17 mouse cellular contexts compared by ENCODE assay signal in the genomic region with DNA sequence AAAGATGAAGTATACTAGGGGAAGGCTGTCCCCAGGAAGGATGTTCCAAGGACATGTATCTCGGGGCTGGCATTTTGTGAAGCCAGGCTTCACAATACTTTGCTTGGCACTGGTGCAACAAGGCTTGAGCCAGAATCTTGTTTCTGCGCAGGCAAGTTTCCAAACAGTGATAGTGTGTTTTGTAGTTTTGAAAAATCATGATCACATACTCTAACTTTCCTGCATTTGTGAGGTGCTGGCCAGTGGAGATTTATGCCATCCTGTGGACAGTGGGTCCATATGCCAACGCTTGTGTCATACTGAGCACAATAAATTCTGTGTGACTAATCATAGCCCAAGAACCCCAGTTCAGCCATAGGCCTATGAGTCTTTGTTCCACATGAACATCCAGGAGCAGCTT.
DNase-seq lines count a peak whose midpoint lies in the region; ATAC-seq and TF ChIP-seq lines count a peak whose summit lies in the region.
"Had no signal": no experiment of that assay in that cellular context is flagged by ENCODE, and none has a peak within 500 bp of the region (broad histone marks: within the 10 kb centered on the region; RNA-seq: fewer than 3 reads in every experiment).

No protein-coding gene starts in this region.

- peak; percentile 17 for DNase-seq in hindbrain, postnatal 0 days (ENCODE audit: low spot score)
- peak; percentile 36 for DNase-seq in adrenal gland, postnatal 10 days
- peak; percentile 38 to 57 for DNase-seq in adrenal gland, postnatal 36 days
- DNase-seq in cerebellum, postnatal 14 days: peak; percentile 70 to 81
- no peak for DNase-seq in retina, embryonic 14.5 days (ENCODE audit: low spot score)
- DNase-seq in urinary bladder, postnatal 14 days (ENCODE audit: low spot score): no peak
- DNase-seq: right cerebral cortex, adult 18-20 months had no signal

- no peaks in the 10 kb centered on the region for H3K4me1 ChIP-seq in hindbrain, postnatal 0 days (ENCODE audit: insufficient read depth, low read length)
- no peaks in the 10 kb centered on the region for H3K4me1 ChIP-seq in hindbrain, embryonic 13.5 days (replicated peaks)
- H3K4me1 ChIP-seq: embryonic facial prominence, embryonic 10.5 days; forebrain, embryonic 13.5 days; heart, embryonic 15.5 days; kidney, embryonic 15.5 days; limb, embryonic 12.5 days; liver, embryonic 15.5 days; megakaryocyte, embryonic 14.5 days; midbrain, embryonic 15.5 days had no signal

- no peak for ATAC-seq in hindbrain, postnatal 0 days
- no peak for ATAC-seq in hindbrain, embryonic 13.5 days (ENCODE audit: low FRiP score)
- ATAC-seq: forebrain, embryonic 13.5 days; lung, postnatal 0 days; midbrain, embryonic 15.5 days had no signal

- no peak overlapping the region for H3K9ac ChIP-seq in hindbrain, postnatal 0 days (replicated peaks; ENCODE audit: low read length)
- H3K9ac ChIP-seq in hindbrain, embryonic 13.5 days: no peak overlapping the region
- H3K9ac ChIP-seq: forebrain, embryonic 13.5 days; heart, embryonic 15.5 days; kidney, embryonic 15.5 days; limb, embryonic 12.5 days; liver, embryonic 15.5 days; midbrain, embryonic 15.5 days had no signal

- no peak overlapping the region; the same call in 1 of the 2 replicates for H3K27ac ChIP-seq in hindbrain, postnatal 0 days
- no peak overlapping the region for H3K27ac ChIP-seq in hindbrain, embryonic 13.5 days
- H3K27ac ChIP-seq: embryonic facial prominence, embryonic 10.5 days; forebrain, embryonic 13.5 days; heart, embryonic 15.5 days; kidney, embryonic 15.5 days; limb, embryonic 12.5 days; liver, embryonic 15.5 days; midbrain, embryonic 15.5 days had no signal

- WGBS in hindbrain, postnatal 0 days: 68% methylated on average over 3 of the region's 3 CpGs
- WGBS in hindbrain, embryonic 13.5 days: 87% methylated on average over 3 of the region's 3 CpGs

- no peaks in the 10 kb centered on the region for H3K9me3 ChIP-seq in hindbrain, postnatal 0 days (ENCODE audit: low read length)
- H3K9me3 ChIP-seq in hindbrain, embryonic 13.5 days: no peaks in the 10 kb centered on the region
- H3K9me3 ChIP-seq: embryonic facial prominence, embryonic 10.5 days; forebrain, embryonic 13.5 days; heart, embryonic 15.5 days; kidney, embryonic 15.5 days; limb, embryonic 12.5 days; liver, embryonic 15.5 days; midbrain, embryonic 15.5 days had no signal

- no peaks in the 10 kb centered on the region for H3K36me3 ChIP-seq in hindbrain, postnatal 0 days (ENCODE audit: insufficient read depth, low read length)
- peaks cover 2% of the 10 kb centered on the region; the same call in 1 of the 2 replicates for H3K36me3 ChIP-seq in hindbrain, embryonic 13.5 days
- H3K36me3 ChIP-seq: embryonic facial prominence, embryonic 10.5 days; heart, embryonic 15.5 days; kidney, embryonic 15.5 days; limb, embryonic 12.5 days; liver, embryonic 15.5 days; midbrain, embryonic 15.5 days had no signal

- H3K27me3 ChIP-seq in hindbrain, postnatal 0 days (ENCODE audit: insufficient read depth, low read length): no peaks in the 10 kb centered on the region
- no peaks in the 10 kb centered on the region for H3K27me3 ChIP-seq in hindbrain, embryonic 13.5 days
- H3K27me3 ChIP-seq: forebrain, embryonic 13.5 days; heart, embryonic 15.5 days; kidney, embryonic 15.5 days; limb, embryonic 12.5 days; liver, embryonic 15.5 days; megakaryocyte, embryonic 14.5 days; midbrain, embryonic 15.5 days had no signal

- no peak overlapping the region for H3K4me3 ChIP-seq in hindbrain, postnatal 0 days (ENCODE audit: low read length)
- no peak overlapping the region for H3K4me3 ChIP-seq in hindbrain, embryonic 13.5 days
- H3K4me3 ChIP-seq: embryonic facial prominence, embryonic 10.5 days; forebrain, embryonic 13.5 days; heart, embryonic 15.5 days; kidney, embryonic 15.5 days; limb, embryonic 12.5 days; liver, embryonic 15.5 days; megakaryocyte, embryonic 14.5 days; midbrain, embryonic 15.5 days had no signal

- no peak for TF ChIP-seq CTCF in hindbrain, postnatal 0 days (IDR thresholded peaks at IDR 0.05; ENCODE audit: low read depth)

- H3K4me2 ChIP-seq in hindbrain, postnatal 0 days (ENCODE audit: low read depth, low read length): no peak overlapping the region
- no peak overlapping the region for H3K4me2 ChIP-seq in hindbrain, embryonic 13.5 days
- H3K4me2 ChIP-seq: forebrain, embryonic 13.5 days; heart, embryonic 15.5 days; kidney, embryonic 15.5 days; limb, embryonic 12.5 days; liver, embryonic 15.5 days; midbrain, embryonic 15.5 days had no signal

Comparison
In these comparisons a context has a peak if more than half of its experiments do, and no peak if none do; other contexts are left out.
1. DNase-seq: peak in hindbrain, postnatal 0 days (single experiment), adrenal gland, postnatal 10 days (single experiment), adrenal gland, postnatal 36 days (2 of 2) and cerebellum, postnatal 14 days (2 of 2); none in retina, embryonic 14.5 days (single experiment) and urinary bladder, postnatal 14 days (single experiment).